Mouse (Mus musculus) kidney, embryonic 16.5 days (tissue): Measurements from ENCODE around the gene Dhrs1. TPM values are rescaled to one million over a fixed set of nuclear protein-coding genes. Genes with fewer than 3 reads are reported as not detected.
"Not testable (repeated sequence)": the region's sequence is repeated elsewhere in the genome, so short reads cannot be mapped to it uniquely, and the experiment has no call there.

ENCODE experiments used
- ATAC-seq: fragments of 200-750 bp; cut with Nextera tagmentation; 2 replicates; pipeline ENCODE4 v1.8.0; 2017; ENCODE audit warnings: moderate TSS enrichment; ENCODE audit not compliant: low FRiP score, low TSS enrichment
- H3K27ac ChIP-seq: fragments of 300-500 bp; sonication (generic); 2 replicates; pipeline ENCODE4 v1.5.1; 2014; ENCODE audit warnings: low read length
- H3K27me3 ChIP-seq: fragments of 300-500 bp; sonication (generic); 2 replicates; pipeline ENCODE4 v1.6.1; 2014; ENCODE audit warnings: low read length, control low read depth, mixed read lengths; ENCODE audit not compliant: insufficient read depth
- H3K36me3 ChIP-seq: fragments of 300-500 bp; sonication (generic); 2 replicates; pipeline ENCODE4 v1.6.1; 2014; ENCODE audit warnings: low read length, control low read depth, mixed read lengths; ENCODE audit not compliant: insufficient read depth
- H3K4me1 ChIP-seq: fragments of 300-500 bp; sonication (generic); 2 replicates; pipeline ENCODE4 v1.6.1; 2014; ENCODE audit warnings: low read length, control low read depth, mixed read lengths; ENCODE audit not compliant: insufficient read depth
- H3K4me2 ChIP-seq: fragments of 300-500 bp; sonication (generic); replicated peaks from 2 replicates; pipeline ENCODE4 v1.6.1; 2014; ENCODE audit warnings: low read depth, low read length
- H3K4me3 ChIP-seq: fragments of 300-500 bp; sonication (generic); 2 replicates; pipeline ENCODE4 v1.5.1; 2014; ENCODE audit warnings: mild to moderate bottlenecking, low read length
- H3K9ac ChIP-seq: fragments of 300-500 bp; sonication (generic); replicated peaks from 2 replicates; pipeline ENCODE4 v1.6.1; 2014; ENCODE audit warnings: low read length
- H3K9me3 ChIP-seq: fragments of 300-500 bp; sonication (generic); 2 replicates; pipeline ENCODE4 v1.6.1; 2016; ENCODE audit warnings: low read length, control low read depth
- WGBS: fragments of 180-500 bp; shearing (Covaris S2); extraction: QIAGEN DNeasy Blood & Tissue Kit; methylation state at CpG from one replicate; pipeline ENCODE4 v1.1.7; 2014; 5-methylcytosine and 5-hydroxymethylcytosine counted together
- polyA plus RNA-seq: library from polyadenylated mRNA; unstranded; fragments of >200 nt; fragmentation: Nextera tagmentation; extraction: Ambion mirVana; gene quantifications from 2 replicates; pipeline ENCODE4 v1.2.1, GENCODE M21; 2015

The Dhrs1 gene
- polyA plus RNA-seq, 1 experiment from 2014 or later = 119 TPM

GRCm38 (mm10) chr14:55765696-55766095, 20.2 kb upstream of the Dhrs1 start, which contains the start of gene Ltb4r1:
Gene Ltb4r1, plus strand, starts transcription at chr14:55765962.
- no peak within 1 kb of the TSS for H3K9ac ChIP-seq
- peaks cover 22% of the 10 kb centered on the region for H3K4me1 ChIP-seq
- H3K27me3 ChIP-seq = peaks cover 43% of the 10 kb centered on the region
- H3K27ac ChIP-seq = no peak within 1 kb of the TSS
- WGBS = 72% methylated on average over 4 of the region's 4 CpGs
- H3K36me3 ChIP-seq = no peaks in the 10 kb centered on the region
- no peaks in the 10 kb centered on the region for H3K9me3 ChIP-seq
- no peak within 1 kb of the TSS for H3K4me2 ChIP-seq
- H3K4me3 ChIP-seq = no peak within 1 kb of the TSS
- ATAC-seq = no peak

GRCm38 (mm10) chr14:55763166-55763565, 17.7 kb upstream of the Dhrs1 start:
- WGBS = 52% methylated on average over 7 of the region's 7 CpGs
- Histone ChIP-seq H3K4me3 (no peak overlapping the region; the same call in 1 of the 2 replicates), H3K9me3 (no peaks in the 10 kb centered on the region), H3K36me3 (no peaks in the 10 kb centered on the region), H3K4me2 (no peak overlapping the region), H3K4me1 (peaks cover 28% of the 10 kb centered on the region), H3K27ac (peak overlapping the region; percentile 65), H3K27me3 (peaks cover 38% of the 10 kb centered on the region), H3K9ac (no peak overlapping the region)
- ATAC-seq = no peak

DNA sequence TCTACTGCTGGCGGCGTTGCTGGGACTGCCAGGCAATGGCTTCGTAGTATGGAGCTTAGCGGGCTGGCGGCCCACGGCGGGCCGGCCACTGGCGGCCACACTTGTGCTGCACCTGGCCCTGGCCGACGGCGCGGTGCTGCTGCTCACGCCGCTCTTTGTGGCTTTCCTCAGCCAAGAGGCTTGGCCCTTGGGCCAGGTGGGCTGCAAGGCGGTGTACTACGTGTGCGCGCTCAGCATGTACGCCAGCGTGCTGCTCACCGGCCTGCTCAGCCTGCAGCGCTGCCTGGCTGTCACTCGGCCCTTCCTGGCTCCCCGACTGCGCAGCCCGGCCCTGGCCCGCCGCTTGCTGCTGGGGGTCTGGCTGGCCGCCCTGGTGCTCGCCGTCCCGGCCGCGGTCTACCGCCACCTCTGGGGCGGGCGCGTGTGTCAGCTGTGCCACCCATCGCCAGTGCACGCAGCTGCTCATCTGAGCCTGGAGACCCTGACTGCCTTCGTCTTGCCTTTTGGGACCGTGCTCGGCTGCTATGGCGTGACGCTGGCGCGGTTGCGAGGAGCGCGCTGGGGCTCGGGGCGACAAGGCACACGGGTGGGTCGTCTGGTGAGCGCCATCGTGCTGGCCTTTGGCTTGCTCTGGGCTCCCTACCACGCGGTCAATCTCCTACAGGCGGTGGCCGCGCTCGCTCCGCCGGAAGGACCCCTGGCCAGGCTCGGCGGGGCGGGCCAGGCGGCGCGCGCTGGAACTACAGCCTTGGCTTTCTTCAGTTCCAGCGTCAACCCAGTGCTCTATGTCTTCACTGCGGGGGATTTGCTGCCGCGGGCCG, 16.7 kb upstream of the Dhrs1 start:
- Histone ChIP-seq H3K4me3 (peak overlapping the region; percentile 60), H3K4me2 (peak overlapping the region; percentile 99), H3K9me3 (no peaks in the 10 kb centered on the region), H3K36me3 (no peaks in the 10 kb centered on the region), H3K9ac (peak overlapping the region; percentile 83), H3K27me3 (peaks cover 35% of the 10 kb centered on the region), H3K27ac (peak overlapping the region; percentile 65), H3K4me1 (peaks cover 24% of the 10 kb centered on the region)
- peak; percentile 53 for ATAC-seq
- under 1% methylated on average over 77 of the region's 77 CpGs for WGBS

- Histone ChIP-seq H3K36me3 (peaks cover 1% of the 10 kb centered on the region; the same call in 1 of the 2 replicates), H3K9ac (peak within 1 kb of the TSS; percentile 83), H3K9me3 (no peaks in the 10 kb centered on the region), H3K4me1 (peaks cover 24% of the 10 kb centered on the region), H3K27ac (no peak within 1 kb of the TSS), H3K4me3 (peak within 1 kb of the TSS; percentile 60), H3K4me2 (peak within 1 kb of the TSS; percentile 99), H3K27me3 (peaks cover 26% of the 10 kb centered on the region)
- 82% methylated on average over 6 of the region's 6 CpGs for WGBS
- ATAC-seq = no peak
These were observed 15.7 kb upstream of the Dhrs1 start, which contains the start of gene Ltb4r2 for GRCm38 (mm10) chr14:55761163-55761562. Gene Ltb4r2, plus strand, starts transcription at chr14:55761428.

- Histone ChIP-seq H3K9ac (peak overlapping the region; percentile 56), H3K36me3 (peaks cover 11% of the 10 kb centered on the region), H3K4me2 (peak overlapping the region; percentile 48), H3K4me3 (peak overlapping the region; percentile 27), H3K27me3 (peaks cover 19% of the 10 kb centered on the region), H3K4me1 (peaks cover 24% of the 10 kb centered on the region)
- H3K9me3 ChIP-seq, H3K27ac ChIP-seq: not testable (repeated sequence)
- 2% methylated on average over 5 of the region's 6 CpGs for WGBS
- ATAC-seq = peak; percentile 10
These were observed 14.7 kb upstream of the Dhrs1 start for GRCm38 (mm10) chr14:55760156-55760555.

DNA sequence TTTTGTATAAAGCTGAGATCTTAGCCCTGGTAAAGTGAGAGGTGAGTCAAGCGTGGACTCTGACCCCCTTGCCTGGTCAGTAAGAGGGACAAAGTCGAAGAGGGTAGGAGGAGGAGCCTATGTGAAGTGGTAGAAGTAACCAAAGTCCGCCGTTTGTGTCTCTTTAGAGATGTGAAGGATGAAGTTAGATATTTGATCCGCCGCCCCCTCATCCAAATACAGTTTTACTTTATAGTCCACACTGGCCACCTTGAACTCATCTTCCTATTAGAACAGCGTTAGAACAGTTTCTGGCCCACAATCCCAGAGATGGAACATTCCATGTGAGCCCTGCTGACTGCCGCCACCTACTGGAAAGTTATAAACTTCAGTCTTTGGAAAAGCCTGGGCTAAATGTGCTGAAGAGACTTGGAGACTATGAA, 12.9 kb upstream of the Dhrs1 start, which contains the start of gene Cideb:
Gene Cideb, minus strand, starts transcription at position 96 of the 422 bp plus-strand sequence.
- 13% methylated on average over 8 of the region's 8 CpGs for WGBS
- Histone ChIP-seq H3K4me2 (peak within 1 kb of the TSS; percentile 36), H3K27ac (peak within 1 kb of the TSS; percentile 69; the same call in 1 of the 2 replicates), H3K36me3 (peaks cover 29% of the 10 kb centered on the region), H3K4me1 (peaks cover 24% of the 10 kb centered on the region), H3K9me3 (no peaks in the 10 kb centered on the region), H3K9ac (peak within 1 kb of the TSS; percentile 34), H3K27me3 (peaks cover 9% of the 10 kb centered on the region), H3K4me3 (peak within 1 kb of the TSS; percentile 16)
- peak; percentile 61 for ATAC-seq

- Histone ChIP-seq H3K4me2 (peak overlapping the region; percentile 27), H3K4me1 (peaks cover 17% of the 10 kb centered on the region), H3K9me3 (no peaks in the 10 kb centered on the region), H3K27me3 (peaks cover 9% of the 10 kb centered on the region), H3K9ac (peak overlapping the region; percentile 34), H3K27ac (peak overlapping the region; percentile 36; the same call in 1 of the 2 replicates), H3K36me3 (peaks cover 37% of the 10 kb centered on the region), H3K4me3 (peak overlapping the region; percentile 9; the same call in 1 of the 2 replicates)
- 86% methylated on average over 6 of the region's 6 CpGs for WGBS
- ATAC-seq = no peak
These were observed 12.1 kb upstream of the Dhrs1 start for GRCm38 (mm10) chr14:55757566-55757965.

DNA sequence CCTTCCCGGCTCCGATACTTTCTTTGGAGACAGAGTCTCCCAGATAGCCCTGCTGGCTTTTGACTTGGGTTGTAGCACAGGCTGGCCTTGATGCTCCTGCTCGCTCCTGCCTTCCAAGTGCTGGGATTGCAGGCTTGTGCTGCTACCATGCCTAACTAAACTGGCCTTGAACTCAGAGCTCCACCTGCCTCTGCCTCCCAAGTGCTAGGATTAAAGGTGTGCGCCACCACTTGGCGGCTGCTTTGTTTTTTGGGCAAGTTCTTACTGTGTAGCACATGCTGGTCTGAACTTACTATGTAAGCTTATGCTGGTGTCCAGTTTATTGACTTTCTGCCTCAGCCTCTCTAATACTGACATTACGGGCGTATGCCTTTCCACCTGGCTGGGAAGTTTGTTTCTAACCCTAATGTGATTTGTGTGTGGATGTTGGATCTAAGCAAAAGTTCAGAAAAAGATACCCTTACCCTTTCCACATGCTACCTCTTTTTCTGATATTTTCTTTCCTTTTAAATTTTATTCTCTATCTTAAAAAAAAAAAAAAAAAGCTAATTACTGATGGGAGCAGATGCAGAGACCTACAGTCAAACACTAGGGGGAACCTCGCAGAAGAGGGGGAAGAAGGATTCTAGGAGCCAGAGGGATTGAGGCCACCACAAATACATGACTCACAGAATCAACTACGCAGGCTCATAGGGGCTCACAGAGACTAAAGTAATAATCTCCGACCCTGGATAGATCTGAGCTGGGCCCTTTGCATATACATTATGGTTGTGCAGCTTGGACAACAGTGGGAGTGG, 1.8 kb upstream of the Dhrs1 start:
- Histone ChIP-seq H3K9me3 (no peaks in the 10 kb centered on the region), H3K27ac (no peak overlapping the region), H3K9ac (no peak overlapping the region), H3K4me1 (peaks cover 29% of the 10 kb centered on the region), H3K4me3 (no peak overlapping the region), H3K4me2 (peak overlapping the region; percentile 98), H3K36me3 (peaks cover 31% of the 10 kb centered on the region), H3K27me3 (no peaks in the 10 kb centered on the region)
- ATAC-seq = no peak
- WGBS = 93% methylated on average over 10 of the region's 10 CpGs

DNA sequence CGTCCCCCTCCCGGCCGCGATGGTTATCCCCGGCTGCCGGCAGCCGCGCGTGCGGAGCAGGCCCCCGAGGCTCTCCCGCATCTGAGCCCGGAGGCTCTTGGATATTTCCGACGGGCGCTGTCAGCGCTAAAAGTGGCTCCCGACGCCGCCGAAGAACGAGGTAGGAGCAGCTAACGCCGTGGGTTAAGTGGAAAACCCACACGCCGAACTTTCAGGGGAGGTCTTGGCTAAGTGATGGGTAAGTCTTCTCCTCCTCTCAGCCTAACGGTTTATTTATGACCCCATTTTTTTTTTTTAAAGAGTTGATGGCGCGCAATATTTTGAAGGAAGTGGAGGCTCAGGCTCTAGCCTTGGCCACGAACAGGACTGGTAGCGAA, 359 bp upstream of the Dhrs1 start:
- Histone ChIP-seq H3K27me3 (no peaks in the 10 kb centered on the region), H3K4me1 (peaks cover 29% of the 10 kb centered on the region), H3K36me3 (peaks cover 17% of the 10 kb centered on the region), H3K4me2 (peak overlapping the region; percentile 98), H3K27ac (peak overlapping the region; percentile 41; the same call in 1 of the 2 replicates), H3K4me3 (peak overlapping the region; percentile 90), H3K9ac (peak overlapping the region; percentile 81), H3K9me3 (no peaks in the 10 kb centered on the region)
- WGBS = under 1% methylated on average over 31 of the region's 31 CpGs
- no peak for ATAC-seq
